Mouse (Mus musculus): ENCODE results near the gene Gm47791. TPM values are rescaled to one million over a fixed set of nuclear protein-coding genes. Genes with fewer than 3 reads are reported as not detected.

The Gm47791 gene
- polyA plus RNA-seq, 1 experiment from 2014 or later, result not detected

Other genes starting within 250 kb of the Gm47791 start
- 0.92 and 0.96 TPM in 2 replicates for gene Col4a4, start 184.4 kb downstream of the Gm47791 start, polyA plus RNA-seq (2015; fragmentation: Nextera tagmentation; extraction: Ambion mirVana)
- 0.74 and 0.76 TPM in 2 replicates for gene Col4a3, start 184.3 kb downstream of the Gm47791 start, polyA plus RNA-seq (2015; fragmentation: Nextera tagmentation; extraction: Ambion mirVana)
- 205 and 234 TPM in 2 replicates for gene Mff, start 46.4 kb downstream of the Gm47791 start, polyA plus RNA-seq (2015; fragmentation: Nextera tagmentation; extraction: Ambion mirVana)
- gene Tm4sf20, start 2.8 kb downstream of the Gm47791 start, polyA plus RNA-seq (2015; fragmentation: Nextera tagmentation; extraction: Ambion mirVana), result not detected in 2 replicates
- gene Agfg1, start 68.2 kb upstream of the Gm47791 start, polyA plus RNA-seq (2015; fragmentation: Nextera tagmentation; extraction: Ambion mirVana), result 25.4 and 30.8 TPM in 2 replicates
- gene A030005L19Rik, start 142.1 kb upstream of the Gm47791 start, polyA plus RNA-seq (2015; fragmentation: Nextera tagmentation; extraction: Ambion mirVana), result 0.26 TPM in 1 of 2 replicates, not detected in the other
- gene A030014E15Rik, start 153.7 kb upstream of the Gm47791 start, polyA plus RNA-seq (2015; fragmentation: Nextera tagmentation; extraction: Ambion mirVana), result not detected in 2 replicates
- gene Gm6217, start 160.2 kb upstream of the Gm47791 start, polyA plus RNA-seq (2015; fragmentation: Nextera tagmentation; extraction: Ambion mirVana), result not detected in 2 replicates
- not detected in 2 replicates for gene A030003K21Rik, start 172.1 kb upstream of the Gm47791 start, polyA plus RNA-seq (2015; fragmentation: Nextera tagmentation; extraction: Ambion mirVana)
- gene Gm7544, start 184.8 kb upstream of the Gm47791 start, polyA plus RNA-seq (2015; fragmentation: Nextera tagmentation; extraction: Ambion mirVana), result not detected in 2 replicates
- gene Gm47955, start 189.0 kb upstream of the Gm47791 start, polyA plus RNA-seq (2015; fragmentation: Nextera tagmentation; extraction: Ambion mirVana), result not detected in 2 replicates
- not detected in 2 replicates for gene Gm47959, start 229.3 kb upstream of the Gm47791 start, polyA plus RNA-seq (2015; fragmentation: Nextera tagmentation; extraction: Ambion mirVana)

All from heart, embryonic 15.5 days (tissue).